Mouse (Mus musculus) midbrain, embryonic 16.5 days (tissue): ENCODE measurements around the gene Nfkbie. TPM values are rescaled to one million over a fixed set of nuclear protein-coding genes. Genes with fewer than 3 reads are reported as not detected.

ENCODE experiments used
- ATAC-seq: fragments of 200-750 bp; cut with Nextera tagmentation; 2 replicates; pipeline ENCODE4 v1.8.0; 2017; ENCODE audit warnings: moderate TSS enrichment
- H3K27ac ChIP-seq: fragments of 300-500 bp; sonication (generic); 2 replicates; pipeline ENCODE4 v1.5.1; 2014; ENCODE audit warnings: mild to moderate bottlenecking, low read length, mixed read lengths
- H3K27me3 ChIP-seq: fragments of 300-500 bp; sonication (generic); 2 replicates; pipeline ENCODE4 v1.6.1; 2014; ENCODE audit warnings: low read depth, low read length, mixed read lengths; ENCODE audit not compliant: control insufficient read depth, insufficient read depth
- H3K36me3 ChIP-seq: fragments of 300-500 bp; sonication (generic); 2 replicates; pipeline ENCODE4 v1.6.1; 2014; ENCODE audit warnings: mild to moderate bottlenecking, low read length, moderate library complexity, mixed read lengths; ENCODE audit not compliant: control insufficient read depth, insufficient read depth
- H3K4me1 ChIP-seq: fragments of 300-500 bp; sonication (generic); 2 replicates; pipeline ENCODE4 v1.6.1; 2014; ENCODE audit warnings: mild to moderate bottlenecking, low read length, mixed read lengths; ENCODE audit not compliant: control insufficient read depth, insufficient read depth
- H3K4me2 ChIP-seq: fragments of 300-500 bp; sonication (generic); 2 replicates; pipeline ENCODE4 v1.6.1; 2014; ENCODE audit warnings: mild to moderate bottlenecking, low read length, mixed read lengths
- H3K4me3 ChIP-seq: fragments of 300-500 bp; sonication (generic); 2 replicates; pipeline ENCODE4 v1.5.1; 2014; ENCODE audit warnings: low read depth, mild to moderate bottlenecking, low read length, moderate library complexity, mixed read lengths
- H3K9ac ChIP-seq: fragments of 300-500 bp; sonication (generic); 2 replicates; pipeline ENCODE4 v1.6.1; 2014; ENCODE audit warnings: low read depth, low read length, mixed read lengths
- H3K9me3 ChIP-seq: fragments of 300-500 bp; sonication (generic); replicated peaks from 2 replicates; pipeline ENCODE4 v1.6.1; 2014; ENCODE audit warnings: mild to moderate bottlenecking, low read length, mixed read lengths; ENCODE audit not compliant: control insufficient read depth, poor library complexity, severe bottlenecking
- WGBS: fragments of 180-500 bp; shearing (Covaris S2); extraction: QIAGEN DNeasy Blood & Tissue Kit; methylation state at CpG from one replicate; pipeline ENCODE4 v1.1.7; 2014; 5-methylcytosine and 5-hydroxymethylcytosine counted together
- polyA plus RNA-seq: library from polyadenylated mRNA; unstranded; fragments of >200 nt; fragmentation: Nextera tagmentation; extraction: Ambion mirVana; gene quantifications from 2 replicates; pipeline ENCODE4 v1.2.1, GENCODE M21; 2015

Gene Nfkbie
- 3.6 and 3.7 TPM in 2 replicates for polyA plus RNA-seq

DNA sequence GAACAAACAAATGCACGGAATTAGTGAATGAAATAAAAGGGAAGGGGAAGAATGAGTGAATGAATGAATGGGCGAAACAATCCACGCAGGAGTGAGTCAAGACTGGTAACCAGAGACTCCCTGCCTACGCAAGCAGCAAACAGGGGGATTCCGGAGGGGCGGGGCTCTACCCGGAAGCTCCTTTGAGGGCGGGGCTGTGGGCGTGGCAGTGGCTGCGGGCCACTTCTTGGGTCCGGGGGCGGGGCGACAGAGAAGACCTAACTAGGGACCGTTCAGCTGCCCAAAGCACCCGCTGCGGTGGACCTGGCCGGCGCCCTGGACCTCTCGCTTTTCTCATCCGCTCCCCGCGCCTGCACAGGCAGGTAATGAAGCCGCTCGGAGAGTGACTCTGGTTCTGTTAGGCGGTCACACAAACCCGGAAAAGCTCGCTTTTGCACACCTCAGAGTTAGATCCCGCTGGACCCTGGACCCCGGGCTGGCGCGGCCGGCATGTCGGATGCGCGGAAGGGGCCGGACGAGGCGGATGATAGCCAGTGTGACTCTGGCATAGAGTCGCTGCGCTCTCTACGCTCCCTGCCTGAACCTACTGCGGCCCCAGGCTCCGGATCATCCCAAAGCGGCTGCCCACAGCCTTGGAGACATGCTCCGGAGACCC, at the start of gene Nfkbie:
Gene Nfkbie, plus strand, starts transcription at position 252 of the 655 bp plus-strand sequence.
- ATAC-seq: peak; percentile 57
- Histone ChIP-seq H3K4me3 (peak within 1 kb of the TSS; percentile 66), H3K27ac (0 out of 2 replicates have a peak within 1 kb of the TSS, but pooled peaks have one; percentile 11), H3K9me3 (no peaks in the 10 kb centered on the region), H3K27me3 (no peaks in the 10 kb centered on the region; the same call in 1 of the 2 replicates), H3K4me1 (peaks cover 14% of the 10 kb centered on the region), H3K4me2 (peak within 1 kb of the TSS; percentile 99), H3K9ac (peak within 1 kb of the TSS; percentile 64), H3K36me3 (no peaks in the 10 kb centered on the region)
- WGBS: 0% methylated on average over 45 of the region's 45 CpGs

DNA sequence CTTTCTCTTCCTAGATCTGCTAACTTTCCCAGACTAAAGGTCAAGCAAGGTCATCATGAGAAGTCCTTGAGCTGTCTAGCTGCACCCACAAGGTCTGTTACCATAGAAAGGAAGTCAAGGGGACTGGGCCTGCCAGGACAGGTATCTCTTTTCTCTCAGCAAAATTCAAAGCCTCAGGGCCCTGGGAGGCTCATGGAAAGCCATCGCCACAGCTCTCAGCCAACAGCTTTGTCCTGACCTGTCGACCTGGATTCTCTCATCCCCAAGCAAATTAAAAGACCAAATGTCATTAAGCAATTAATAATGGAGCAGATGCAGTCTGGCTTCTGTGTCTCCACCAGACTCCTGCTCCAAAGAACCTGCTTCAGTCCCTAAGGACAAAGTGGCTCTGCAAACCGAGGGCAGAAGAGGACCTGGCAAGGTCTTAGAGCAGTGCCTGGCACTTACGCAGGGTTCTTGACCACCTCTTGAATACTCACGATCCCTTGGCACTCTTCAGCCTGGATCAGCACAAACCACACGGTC, 49.5 kb upstream of the Nfkbie start:
- Histone ChIP-seq H3K36me3 (0 out of 2 replicates have a peak, but pooled peaks cover 5% of the 10 kb centered on the region), H3K4me2 (no peak overlapping the region), H3K27me3 (no peaks in the 10 kb centered on the region), H3K27ac (no peak overlapping the region), H3K4me3 (no peak overlapping the region; the same call in 1 of the 2 replicates), H3K9ac (no peak overlapping the region), H3K4me1 (peaks cover 6% of the 10 kb centered on the region), H3K9me3 (no peaks in the 10 kb centered on the region)
- ATAC-seq: peak; percentile 12
- 73% methylated on average over 6 of the region's 6 CpGs for WGBS

GRCm38 (mm10) chr17:45506700-45507189, 48.8 kb upstream of the Nfkbie start, which contains the start of gene Aars2:
Aars2 (plus strand) TSS chr17:45506841.
- 0 out of 2 replicates have a peak, but pooled peaks cover 5% of the 10 kb centered on the region for H3K36me3 ChIP-seq
- under 1% methylated on average over 39 of the region's 42 CpGs for WGBS
- H3K9me3 ChIP-seq: no peaks in the 10 kb centered on the region
- H3K4me1 ChIP-seq: peaks cover 6% of the 10 kb centered on the region
- peak; percentile 93 for ATAC-seq
- H3K4me2 ChIP-seq: peak within 1 kb of the TSS; percentile 44
- peak within 1 kb of the TSS; percentile 83 for H3K4me3 ChIP-seq
- H3K27me3 ChIP-seq: no peaks in the 10 kb centered on the region
- H3K9ac ChIP-seq: peak within 1 kb of the TSS; percentile 86
- H3K27ac ChIP-seq: peak within 1 kb of the TSS; percentile 96

DNA sequence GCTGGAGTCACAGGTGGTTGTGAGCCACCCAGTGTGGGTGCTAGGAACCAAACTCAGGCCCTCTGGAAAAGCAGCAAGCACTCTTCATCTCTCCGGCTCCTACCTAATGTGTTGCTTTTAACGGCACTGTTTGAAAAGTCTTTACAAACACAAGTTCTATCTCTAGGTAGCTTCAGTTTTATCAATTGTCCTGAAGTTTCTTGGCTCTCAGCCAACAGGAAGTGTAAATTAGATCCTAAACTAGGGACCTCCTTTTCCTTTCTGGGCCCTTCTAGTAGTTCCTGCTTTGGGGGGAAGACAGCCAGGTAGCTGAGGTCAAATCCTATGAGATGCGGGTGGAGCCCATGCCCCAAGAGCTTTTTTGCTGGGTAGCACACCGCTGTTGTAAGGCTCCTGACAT, 44.6 kb upstream of the Nfkbie start:
- no peak overlapping the region for H3K4me3 ChIP-seq
- H3K4me1 ChIP-seq: peaks cover 6% of the 10 kb centered on the region
- WGBS: 91% methylated on average over 4 of the region's 4 CpGs
- no peak overlapping the region for H3K27ac ChIP-seq
- no peak overlapping the region for H3K4me2 ChIP-seq
- H3K9me3 ChIP-seq: no peaks in the 10 kb centered on the region
- H3K27me3 ChIP-seq: no peaks in the 10 kb centered on the region
- no peak overlapping the region for H3K9ac ChIP-seq
- ATAC-seq: no peak
- H3K36me3 ChIP-seq: 0 out of 2 replicates have a peak, but pooled peaks cover 5% of the 10 kb centered on the region

- Histone ChIP-seq H3K4me3 (no peak overlapping the region), H3K36me3 (0 out of 2 replicates have a peak, but pooled peaks cover 5% of the 10 kb centered on the region), H3K4me2 (no peak overlapping the region), H3K9me3 (no peaks in the 10 kb centered on the region), H3K9ac (no peak overlapping the region), H3K27ac (no peak overlapping the region), H3K4me1 (peaks cover 2% of the 10 kb centered on the region; the same call in 1 of the 2 replicates), H3K27me3 (no peaks in the 10 kb centered on the region)
- no peak for ATAC-seq
- WGBS: 92% methylated on average over 4 of the region's 4 CpGs
These were observed 43.7 kb upstream of the Nfkbie start for GRCm38 (mm10) chr17:45511757-45512156.

DNA sequence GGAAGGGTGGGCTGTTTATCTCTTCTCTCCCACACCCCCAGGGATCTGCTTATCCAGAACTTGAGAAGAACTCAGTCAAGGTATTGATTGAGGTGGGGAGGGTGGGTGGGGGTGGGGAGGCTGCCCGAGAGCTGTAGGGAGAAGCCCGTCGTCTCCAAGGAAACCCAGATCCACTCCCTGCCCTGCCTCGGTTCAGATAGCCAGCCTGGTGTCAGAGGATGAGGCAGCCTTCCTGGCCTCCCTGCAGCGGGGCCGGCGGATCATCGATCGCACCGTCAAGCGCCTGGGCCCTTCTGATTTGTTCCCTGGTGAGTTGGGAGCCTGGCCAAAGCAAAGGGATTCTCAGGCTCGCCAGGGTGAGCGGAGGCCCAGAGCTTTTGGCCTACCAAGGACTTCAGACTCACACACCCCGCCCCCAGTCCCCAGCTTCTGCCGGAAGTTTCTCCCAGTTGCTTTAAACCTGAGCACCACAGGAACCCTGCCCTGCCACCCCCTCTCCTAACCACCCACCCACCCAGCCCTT, 40.2 kb upstream of the Nfkbie start:
- Histone ChIP-seq H3K27me3 (no peaks in the 10 kb centered on the region), H3K9ac (no peak overlapping the region), H3K9me3 (no peaks in the 10 kb centered on the region), H3K36me3 (no peaks in the 10 kb centered on the region), H3K4me3 (no peak overlapping the region), H3K27ac (no peak overlapping the region), H3K4me2 (no peak overlapping the region), H3K4me1 (no peaks in the 10 kb centered on the region)
- 44% methylated on average over 15 of the region's 15 CpGs for WGBS
- ATAC-seq: no peak

GRCm38 (mm10) chr17:45515806-45516205, 39.7 kb upstream of the Nfkbie start:
- 90% methylated on average over 10 of the region's 10 CpGs for WGBS
- H3K36me3 ChIP-seq: no peaks in the 10 kb centered on the region
- H3K27me3 ChIP-seq: no peaks in the 10 kb centered on the region
- H3K4me1 ChIP-seq: no peaks in the 10 kb centered on the region
- H3K27ac ChIP-seq: no peak overlapping the region
- no peak overlapping the region for H3K9ac ChIP-seq
- ATAC-seq: 0 out of 2 replicates have a peak, but pooled peaks have one; percentile 8
- H3K4me2 ChIP-seq: no peak overlapping the region
- no peaks in the 10 kb centered on the region for H3K9me3 ChIP-seq
- no peak overlapping the region for H3K4me3 ChIP-seq

- Histone ChIP-seq H3K36me3 (no peaks in the 10 kb centered on the region), H3K4me3 (no peak overlapping the region), H3K4me2 (no peak overlapping the region), H3K9ac (no peak overlapping the region), H3K4me1 (no peaks in the 10 kb centered on the region), H3K27me3 (no peaks in the 10 kb centered on the region), H3K9me3 (no peaks in the 10 kb centered on the region), H3K27ac (no peak overlapping the region)
- peak; percentile 47 for ATAC-seq
- WGBS: 50% methylated on average over 8 of the region's 8 CpGs
These were observed 39.0 kb upstream of the Nfkbie start for GRCm38 (mm10) chr17:45516488-45516887.

GRCm38 (mm10) chr17:45517135-45517534, 38.4 kb upstream of the Nfkbie start:
- Histone ChIP-seq H3K9me3 (no peaks in the 10 kb centered on the region), H3K4me2 (no peak overlapping the region), H3K36me3 (no peaks in the 10 kb centered on the region), H3K9ac (no peak overlapping the region), H3K4me3 (no peak overlapping the region), H3K27me3 (no peaks in the 10 kb centered on the region), H3K4me1 (no peaks in the 10 kb centered on the region), H3K27ac (no peak overlapping the region)
- 85% methylated on average over 21 of the region's 21 CpGs for WGBS
- ATAC-seq: 0 out of 2 replicates have a peak, but pooled peaks have one; percentile 1
